Mouse (Mus musculus): ENCODE measurements around the gene Smyd5.

- TF ChIP-seq GATA1 (IDR thresholded peaks at IDR 0.05; ENCODE audit: low read length) (no peak), TAL1 (IDR thresholded peaks at IDR 0.05; ENCODE audit: low read length) (no peak)
These were observed 4.4 kb downstream of the Smyd5 start for GRCm38 (mm10) chr6:85436204-85436603.
